Mouse (Mus musculus) olfactory bulb, adult 2 months (tissue): ENCODE data around the gene Dlg2.

Source experiments
- CTCF ChIP-seq: fragments of 200-500 bp; IDR thresholded peaks from 2 replicates; pipeline ENCODE4 v1.5.1; 2012; ENCODE audit warnings: low read depth, mild to moderate bottlenecking, low read length, moderate library complexity; ENCODE audit not compliant: insufficient read depth
- POLR2A ChIP-seq: fragments of 200-500 bp; IDR thresholded peaks from 2 replicates; pipeline ENCODE4 v1.6.1; 2012; ENCODE audit warnings: mild to moderate bottlenecking, low read depth, low read length, moderate library complexity; ENCODE audit not compliant: insufficient read depth

DNA sequence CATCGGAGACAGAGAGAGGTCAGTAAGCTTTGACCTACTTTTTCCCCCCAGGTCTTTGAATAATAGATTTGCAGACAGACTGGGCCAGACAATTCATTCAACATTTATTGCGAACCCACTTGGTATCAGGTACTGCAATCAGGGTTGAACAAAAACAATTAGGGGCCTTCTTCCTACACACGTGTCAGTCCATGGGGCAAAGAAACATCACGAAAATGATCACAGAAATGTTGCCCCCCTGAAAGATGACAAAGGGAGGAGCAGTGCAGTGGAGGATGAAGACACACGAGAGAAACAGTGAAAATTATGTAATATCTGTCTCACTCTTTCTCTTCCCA, 966.9 kb downstream of the Dlg2 start:
- TF ChIP-seq CTCF (no peak), POLR2A (no peak)
